Mouse (Mus musculus) hindbrain, embryonic 16.5 days (tissue): ENCODE data around the gene Tchp. TPM values are rescaled to one million over a fixed set of nuclear protein-coding genes. Genes with fewer than 3 reads are reported as not detected.

Experiments used
- ATAC-seq: fragments of 200-750 bp; cut with Nextera tagmentation; 2 replicates; pipeline ENCODE4 v1.8.0; 2017; ENCODE audit warnings: moderate TSS enrichment, moderate library complexity
- H3K27ac ChIP-seq: fragments of 300-500 bp; sonication (generic); 2 replicates; pipeline ENCODE4 v1.5.1; 2014; ENCODE audit warnings: low read depth, mild to moderate bottlenecking, control low read depth, low read length, moderate library complexity
- H3K27me3 ChIP-seq: fragments of 300-500 bp; sonication (generic); replicated peaks from 2 replicates; pipeline ENCODE4 v1.6.1; 2014; ENCODE audit warnings: low read length; ENCODE audit not compliant: control insufficient read depth, insufficient read depth
- H3K36me3 ChIP-seq: fragments of 300-500 bp; sonication (generic); 2 replicates; pipeline ENCODE4 v1.6.1; 2014; ENCODE audit warnings: mild to moderate bottlenecking, low read length, moderate library complexity, mixed read lengths; ENCODE audit not compliant: control insufficient read depth, insufficient read depth
- H3K4me1 ChIP-seq: fragments of 300-500 bp; sonication (generic); 2 replicates; pipeline ENCODE4 v1.6.1; 2014; ENCODE audit warnings: low read depth, low read length; ENCODE audit not compliant: control insufficient read depth, insufficient read depth
- H3K4me2 ChIP-seq: fragments of 300-500 bp; sonication (generic); 2 replicates; pipeline ENCODE4 v1.6.1; 2014; ENCODE audit warnings: mild to moderate bottlenecking, low read length, control low read depth, moderate library complexity
- H3K4me3 ChIP-seq: fragments of 300-500 bp; sonication (generic); 2 replicates; pipeline ENCODE4 v1.5.1; 2014; ENCODE audit warnings: mild to moderate bottlenecking, low read length, control low read depth, moderate library complexity
- H3K9ac ChIP-seq: fragments of 300-500 bp; sonication (generic); 2 replicates; pipeline ENCODE4 v1.6.1; 2014; ENCODE audit warnings: low read depth, mild to moderate bottlenecking, control low read depth, low read length, moderate library complexity
- H3K9me3 ChIP-seq: fragments of 300-500 bp; sonication (generic); 2 replicates; pipeline ENCODE4 v1.6.1; 2014; ENCODE audit warnings: mild to moderate bottlenecking, low read length, moderate library complexity; ENCODE audit not compliant: control insufficient read depth
- WGBS: fragments of 180-500 bp; shearing (Covaris S2); extraction: QIAGEN DNeasy Blood & Tissue Kit; methylation state at CpG from one replicate; pipeline ENCODE4 v1.1.7; 2014; 5-methylcytosine and 5-hydroxymethylcytosine counted together
- polyA plus RNA-seq: library from polyadenylated mRNA; unstranded; fragments of >200 nt; fragmentation: Nextera tagmentation; extraction: Ambion mirVana; gene quantifications from 2 replicates; pipeline ENCODE4 v1.2.1, GENCODE M21; 2015

The Tchp gene
- polyA plus RNA-seq, 1 experiment from 2014 or later, result 16.9 TPM

GRCm38 (mm10) chr5:114714551-114714950 lies 7.0 kb downstream of the Tchp start:
- no peak for ATAC-seq
- H3K27me3 ChIP-seq, result no peaks in the 10 kb centered on the region
- no peak overlapping the region for H3K27ac ChIP-seq
- peaks cover 38% of the 10 kb centered on the region for H3K36me3 ChIP-seq
- H3K4me3 ChIP-seq, result no peak overlapping the region
- H3K4me2 ChIP-seq, result no peak overlapping the region
- 86% methylated on average over 18 of the region's 18 CpGs for WGBS
- no peaks in the 10 kb centered on the region for H3K9me3 ChIP-seq
- no peak overlapping the region for H3K9ac ChIP-seq
- H3K4me1 ChIP-seq, result no peaks in the 10 kb centered on the region; the same call in 1 of the 2 replicates

- peaks cover 46% of the 10 kb centered on the region for H3K36me3 ChIP-seq
- no peaks in the 10 kb centered on the region for H3K9me3 ChIP-seq
- no peak overlapping the region; the same call in 1 of the 2 replicates for H3K9ac ChIP-seq
- no peak overlapping the region for H3K27ac ChIP-seq
- WGBS, result 93% methylated on average over 12 of the region's 12 CpGs
- no peaks in the 10 kb centered on the region; the same call in 1 of the 2 replicates for H3K4me1 ChIP-seq
- H3K27me3 ChIP-seq, result no peaks in the 10 kb centered on the region
- no peak overlapping the region for H3K4me2 ChIP-seq
- no peak for ATAC-seq
- no peak overlapping the region for H3K4me3 ChIP-seq
Measured at GRCm38 (mm10) chr5:114717292-114717691, 9.7 kb downstream of the Tchp start.

- peaks cover 45% of the 10 kb centered on the region for H3K36me3 ChIP-seq
- H3K27ac ChIP-seq, result no peak overlapping the region
- WGBS, result 94% methylated on average over 8 of the region's 8 CpGs
- H3K4me3 ChIP-seq, result no peak overlapping the region
- no peaks in the 10 kb centered on the region for H3K9me3 ChIP-seq
- no peaks in the 10 kb centered on the region; the same call in 1 of the 2 replicates for H3K4me1 ChIP-seq
- H3K9ac ChIP-seq, result no peak overlapping the region
- no peak for ATAC-seq
- no peak overlapping the region for H3K4me2 ChIP-seq
- H3K27me3 ChIP-seq, result no peaks in the 10 kb centered on the region
Measured at GRCm38 (mm10) chr5:114717937-114718336, 10.4 kb downstream of the Tchp start.

- Histone ChIP-seq H3K4me3 (no peak overlapping the region), H3K27ac (no peak overlapping the region), H3K4me1 (no peaks in the 10 kb centered on the region; the same call in 1 of the 2 replicates), H3K36me3 (peaks cover 41% of the 10 kb centered on the region), H3K9me3 (no peaks in the 10 kb centered on the region), H3K4me2 (no peak overlapping the region), H3K9ac (no peak overlapping the region), H3K27me3 (no peaks in the 10 kb centered on the region)
- 73% methylated on average over 13 of the region's 13 CpGs for WGBS
- no peak for ATAC-seq
Measured at GRCm38 (mm10) chr5:114718483-114718882, 10.9 kb downstream of the Tchp start.

- ATAC-seq, result no peak
- peaks cover 38% of the 10 kb centered on the region for H3K36me3 ChIP-seq
- no peak overlapping the region for H3K4me2 ChIP-seq
- no peak overlapping the region for H3K4me3 ChIP-seq
- no peaks in the 10 kb centered on the region; the same call in 1 of the 2 replicates for H3K4me1 ChIP-seq
- no peak overlapping the region for H3K27ac ChIP-seq
- H3K9ac ChIP-seq, result no peak overlapping the region
- WGBS, result 89% methylated on average over 20 of the region's 20 CpGs
- H3K27me3 ChIP-seq, result no peaks in the 10 kb centered on the region
- no peaks in the 10 kb centered on the region for H3K9me3 ChIP-seq
Measured at GRCm38 (mm10) chr5:114719003-114719927, 11.7 kb downstream of the Tchp start.

GRCm38 (mm10) chr5:114719928-114720270 lies 12.3 kb downstream of the Tchp start:
- H3K27ac ChIP-seq, result no peak overlapping the region
- H3K27me3 ChIP-seq, result no peaks in the 10 kb centered on the region
- H3K4me3 ChIP-seq, result no peak overlapping the region
- no peaks in the 10 kb centered on the region; the same call in 1 of the 2 replicates for H3K4me1 ChIP-seq
- H3K4me2 ChIP-seq, result no peak overlapping the region
- WGBS, result 97% methylated on average over 6 of the region's 6 CpGs
- H3K9ac ChIP-seq, result no peak overlapping the region
- peaks cover 35% of the 10 kb centered on the region for H3K36me3 ChIP-seq
- ATAC-seq, result no peak
- no peaks in the 10 kb centered on the region for H3K9me3 ChIP-seq

- H3K36me3 ChIP-seq, result peaks cover 30% of the 10 kb centered on the region
- WGBS, result 90% methylated on average over 11 of the region's 11 CpGs
- H3K9ac ChIP-seq, result no peak overlapping the region
Measured at GRCm38 (mm10) chr5:114720784-114721183, 13.2 kb downstream of the Tchp start.

GRCm38 (mm10) chr5:114721969-114722368 lies 14.4 kb downstream of the Tchp start:
- Histone ChIP-seq H3K4me3 (no peak overlapping the region), H3K36me3 (peaks cover 23% of the 10 kb centered on the region), H3K4me2 (no peak overlapping the region), H3K9ac (no peak overlapping the region), H3K27ac (no peak overlapping the region), H3K27me3 (no peaks in the 10 kb centered on the region), H3K4me1 (no peaks in the 10 kb centered on the region; the same call in 1 of the 2 replicates), H3K9me3 (no peaks in the 10 kb centered on the region)
- ATAC-seq, result no peak
- 94% methylated on average over 10 of the region's 10 CpGs for WGBS

More at GRCm38 (mm10) chr5:114720784-114721183, 13.2 kb downstream of the Tchp start:
- ATAC-seq, result no peak
- no peak overlapping the region for H3K4me2 ChIP-seq
- no peaks in the 10 kb centered on the region for H3K27me3 ChIP-seq
- H3K27ac ChIP-seq, result no peak overlapping the region
- H3K4me3 ChIP-seq, result no peak overlapping the region
- no peaks in the 10 kb centered on the region for H3K9me3 ChIP-seq
- H3K4me1 ChIP-seq, result no peaks in the 10 kb centered on the region; the same call in 1 of the 2 replicates

GRCm38 (mm10) chr5:114722846-114723245 lies 15.3 kb downstream of the Tchp start:
- Histone ChIP-seq H3K27ac (no peak overlapping the region), H3K4me2 (no peak overlapping the region), H3K9me3 (no peaks in the 10 kb centered on the region), H3K27me3 (no peaks in the 10 kb centered on the region), H3K4me3 (no peak overlapping the region), H3K4me1 (no peaks in the 10 kb centered on the region; the same call in 1 of the 2 replicates), H3K36me3 (peaks cover 24% of the 10 kb centered on the region), H3K9ac (no peak overlapping the region)
- 92% methylated on average over 13 of the region's 13 CpGs for WGBS
- no peak for ATAC-seq
